Mouse (Mus musculus): Measurements from ENCODE around the gene Gpsm1.
A peak's percentile ranks its signal among the peaks of the same experiment; 100 is the strongest.

Gpsm1 gene

GRCm38 (mm10) chr2:26312812-26313211, 2.5 kb upstream of the Gpsm1 start:
- peak; percentile 17 for DNase-seq (ENCODE audit: low spot score)

GRCm38 (mm10) chr2:26313394-26313793, 1.9 kb upstream of the Gpsm1 start:
- DNase-seq (ENCODE audit: low spot score), result no peak

GRCm38 (mm10) chr2:26314281-26315071, 839 bp upstream of the Gpsm1 start:
- peak; percentile 82 for DNase-seq (ENCODE audit: low spot score)

- peak; percentile 53 for DNase-seq (ENCODE audit: low spot score)
Observed at GRCm38 (mm10) chr2:26315925-26316311, 603 bp downstream of the Gpsm1 start.

- no peak for DNase-seq (ENCODE audit: low spot score)
Observed at GRCm38 (mm10) chr2:26316576-26317246, 1.4 kb downstream of the Gpsm1 start.

GRCm38 (mm10) chr2:26317371-26317770, 2.1 kb downstream of the Gpsm1 start:
- DNase-seq (ENCODE audit: low spot score), result no peak

- no peak for DNase-seq (ENCODE audit: low spot score)
Observed at GRCm38 (mm10) chr2:26317991-26318672, 2.8 kb downstream of the Gpsm1 start.

- no peak for DNase-seq (ENCODE audit: low spot score)
Observed at GRCm38 (mm10) chr2:26319109-26319508, 3.8 kb downstream of the Gpsm1 start.

- DNase-seq (ENCODE audit: low spot score), result no peak
Observed at GRCm38 (mm10) chr2:26319519-26320244, 4.4 kb downstream of the Gpsm1 start.

GRCm38 (mm10) chr2:26320245-26321185, 5.2 kb downstream of the Gpsm1 start:
- DNase-seq (ENCODE audit: low spot score), result no peak

GRCm38 (mm10) chr2:26323589-26324325, 8.4 kb downstream of the Gpsm1 start:
- no peak for DNase-seq (ENCODE audit: low spot score)

GRCm38 (mm10) chr2:26324917-26325316, 9.6 kb downstream of the Gpsm1 start:
- no peak for DNase-seq (ENCODE audit: low spot score)

GRCm38 (mm10) chr2:26325386-26326181, 10.3 kb downstream of the Gpsm1 start:
- peak; percentile 75 for DNase-seq (ENCODE audit: low spot score)

- DNase-seq (ENCODE audit: low spot score), result no peak
Observed at GRCm38 (mm10) chr2:26327852-26328251, 12.5 kb downstream of the Gpsm1 start.

GRCm38 (mm10) chr2:26329402-26329801, 14.1 kb downstream of the Gpsm1 start:
- no peak for DNase-seq (ENCODE audit: low spot score)

- no peak for DNase-seq (ENCODE audit: low spot score)
Observed at GRCm38 (mm10) chr2:26330056-26330468, 14.7 kb downstream of the Gpsm1 start.

- no peak for DNase-seq (ENCODE audit: low spot score)
Observed at GRCm38 (mm10) chr2:26330702-26331101, 15.4 kb downstream of the Gpsm1 start.

GRCm38 (mm10) chr2:26338302-26339203, 23.2 kb downstream of the Gpsm1 start:
- no peak for DNase-seq (ENCODE audit: low spot score)

- no peak for DNase-seq (ENCODE audit: low spot score)
Observed at GRCm38 (mm10) chr2:26339204-26339551, 23.9 kb downstream of the Gpsm1 start.

Measured in embryo, embryonic 10 days (tissue).